Mouse (Mus musculus): ENCODE data around the gene Ddx31.

GRCm38 (mm10) chr2:28897340-28897899, 57.2 kb downstream of the Ddx31 start:
- TF ChIP-seq POLR2AphosphoS2 (IDR thresholded peaks at IDR 0.05; ENCODE audit: low read length) (no peak), CTCF (IDR thresholded peaks at IDR 0.05 in 2 of 3, conservative IDR thresholded peaks at IDR 0.05 in 1 of 3; ENCODE audit: control insufficient read depth in 1 of 3, insufficient read depth in 1 of 3, low read depth in 2 of 3, low read length in 3 of 3, poor library complexity in 1 of 3, severe bottlenecking in 1 of 3) (no peak), MXI1 (IDR thresholded peaks at IDR 0.05; ENCODE audit: low read depth, low read length) (no peak), POLR2A (IDR thresholded peaks at IDR 0.05; ENCODE audit: control insufficient read depth in 1 of 2, insufficient read depth in 1 of 2, low read depth in 1 of 2, low read length in 2 of 2, poor library complexity in 1 of 2) (no peak), KAT2A (conservative IDR thresholded peaks at IDR 0.05; ENCODE audit: low read depth, low read length) (no peak), GATA1 (IDR thresholded peaks at IDR 0.05; ENCODE audit: low read depth, low read length) (no peak), TBP (IDR thresholded peaks at IDR 0.05; ENCODE audit: low read depth, low read length) (no peak), MYC (IDR thresholded peaks at IDR 0.05; ENCODE audit: low read depth, low read length) (no peak), MAFK (IDR thresholded peaks at IDR 0.05; ENCODE audit: borderline replicate concordance, low read depth, low read length) (no peak), E2F4 (IDR thresholded peaks at IDR 0.05; ENCODE audit: borderline replicate concordance, low read depth, low read length) (no peak)

Measured in MEL (cell line).